Mouse (Mus musculus) CH12.LX (cell line): Measurements from ENCODE around the gene Traip. TPM values are rescaled to one million over a fixed set of nuclear protein-coding genes. Genes with fewer than 3 reads are reported as not detected.
A peak's percentile ranks its signal among the peaks of the same experiment; 100 is the strongest.

Experiments used
- DNase-seq: peaks from one replicate; pipeline ENCODE4 v3.0.0-alpha.2; 2013; ENCODE audit errors: extremely low read depth
- H3K27ac ChIP-seq: 2 replicates; pipeline ENCODE4 v1.5.1; 2012; ENCODE audit warnings: low read depth, mild to moderate bottlenecking, control low read depth, moderate library complexity; ENCODE audit not compliant: insufficient read depth
- H3K27me3 ChIP-seq: replicated peaks from 2 replicates; pipeline ENCODE3; 2012; ENCODE audit warnings: inconsistent platforms
- H3K36me3 ChIP-seq, 2 experiments: replicated peaks in 1 of 2; 2 replicates each; pipeline versions ENCODE3 to v1.6.1; 2012; ENCODE audit warnings: inconsistent platforms in 1 of 2, low read length in 1 of 2, mild to moderate bottlenecking in 1 of 2, mixed read lengths in 1 of 2, moderate library complexity in 1 of 2; ENCODE audit not compliant: control insufficient read depth in 1 of 2, insufficient read depth in 1 of 2
- H3K4me1 ChIP-seq, 2 experiments: 2 replicates each; pipeline ENCODE4 v1.6.1; 2012; ENCODE audit warnings: inconsistent platforms in 1 of 2, moderate library complexity in 1 of 2; ENCODE audit not compliant: insufficient read depth in 2 of 2, control insufficient read depth in 1 of 2
- H3K4me2 ChIP-seq: 2 replicates; pipeline ENCODE4 v1.6.1; 2012; ENCODE audit warnings: low read depth, mild to moderate bottlenecking, control low read depth; ENCODE audit not compliant: poor library complexity, insufficient read depth, severe bottlenecking
- H3K4me3 ChIP-seq, 3 experiments: fragments of 150-350 bp in 1 of 3; sonication (generic) in 1 of 3; replicated peaks in 1 of 3; 2 replicates each; pipeline versions ENCODE3 to v1.5.1; 2011 to 2012; ENCODE audit warnings: low read depth in 2 of 3, low read length in 2 of 3, mild to moderate bottlenecking in 2 of 3, moderate library complexity in 2 of 3, control low read depth in 1 of 3, improper control_type of control experiment in 1 of 3, inconsistent platforms in 1 of 3, mixed read lengths in 1 of 3; ENCODE audit not compliant: poor library complexity in 1 of 3
- H3K79me2 ChIP-seq: replicated peaks from 2 replicates; pipeline ENCODE4 v1.6.1; 2012; ENCODE audit warnings: mild to moderate bottlenecking, moderate library complexity; ENCODE audit not compliant: control insufficient read depth, poor library complexity, insufficient read depth, severe bottlenecking; ENCODE audit errors: extremely low read depth
- H3K9ac ChIP-seq: 2 replicates; pipeline ENCODE4 v1.6.1; 2012; ENCODE audit warnings: low read depth, mild to moderate bottlenecking, control low read depth, moderate library complexity; ENCODE audit not compliant: insufficient read depth
- H3K9me3 ChIP-seq: replicated peaks from 2 replicates; pipeline ENCODE3; 2012; ENCODE audit warnings: low read length, inconsistent platforms, mixed read lengths
- BHLHE40 ChIP-seq: IDR thresholded peaks from 2 replicates; pipeline ENCODE4 v1.6.1; 2011; ENCODE audit warnings: mild to moderate bottlenecking, low read depth, low read length, improper control_type of control experiment
- CHD2 ChIP-seq: IDR thresholded peaks from 2 replicates; pipeline ENCODE4 v1.6.1; 2011; ENCODE audit warnings: low read length, improper control_type of control experiment
- CTCF ChIP-seq, 2 experiments: IDR thresholded peaks in 1 of 2; conservative IDR thresholded peaks in 1 of 2; 2 replicates each; pipeline ENCODE4 v1.5.1; 2011 to 2012; ENCODE audit warnings: low read depth in 2 of 2, low read length in 2 of 2, improper control_type of control experiment in 1 of 2, inconsistent platforms in 1 of 2, mild to moderate bottlenecking in 1 of 2, moderate library complexity in 1 of 2
- GABPA ChIP-seq: IDR thresholded peaks from 2 replicates; pipeline ENCODE4 v1.6.1; 2012; ENCODE audit warnings: low read depth, low read length, improper control_type of control experiment, inconsistent platforms; ENCODE audit not compliant: insufficient replicate concordance
- IRF4 ChIP-seq: IDR thresholded peaks from 2 replicates; pipeline ENCODE4 v1.6.1; 2014; ENCODE audit warnings: low read depth, mild to moderate bottlenecking, inconsistent platforms, low read length, improper control_type of control experiment
- MAX ChIP-seq: IDR thresholded peaks from 2 replicates; pipeline ENCODE4 v1.6.1; 2011; ENCODE audit warnings: low read length, improper control_type of control experiment
- MAZ ChIP-seq: IDR thresholded peaks from 2 replicates; pipeline ENCODE4 v1.6.1; 2012; ENCODE audit warnings: low read depth, mild to moderate bottlenecking, inconsistent platforms, low read length, improper control_type of control experiment, moderate library complexity
- MXI1 ChIP-seq: IDR thresholded peaks from 2 replicates; pipeline ENCODE4 v1.6.1; 2011; ENCODE audit warnings: mild to moderate bottlenecking, low read depth, low read length, improper control_type of control experiment
- MYC ChIP-seq: IDR thresholded peaks from 2 replicates; pipeline ENCODE4 v1.6.1; 2011; ENCODE audit warnings: low read depth, mild to moderate bottlenecking, improper control_type of control experiment, low read length
- NELFE ChIP-seq: IDR thresholded peaks from 2 replicates; pipeline ENCODE4 v1.6.1; 2011; ENCODE audit warnings: low read depth, low read length, improper control_type of control experiment
- POLR2A ChIP-seq: IDR thresholded peaks from 2 replicates; pipeline ENCODE4 v1.6.1; 2011; ENCODE audit warnings: low read depth, mild to moderate bottlenecking, improper control_type of control experiment, low read length
- RAD21 ChIP-seq: IDR thresholded peaks from 2 replicates; pipeline ENCODE4 v1.6.1; 2011; ENCODE audit warnings: low read depth, mild to moderate bottlenecking, low read length, improper control_type of control experiment, moderate library complexity
- SIN3A ChIP-seq: IDR thresholded peaks from 2 replicates; pipeline ENCODE4 v1.6.1; 2012; ENCODE audit warnings: low read length, improper control_type of control experiment, inconsistent platforms
- SMC3 ChIP-seq: IDR thresholded peaks from 2 replicates; pipeline ENCODE4 v1.6.1; 2011; ENCODE audit warnings: low read depth, low read length, improper control_type of control experiment
- TBP ChIP-seq: conservative IDR thresholded peaks from 2 replicates; pipeline ENCODE4 v1.6.1; 2011; ENCODE audit warnings: low read depth, low read length, improper control_type of control experiment
- TCF12 ChIP-seq: IDR thresholded peaks from 2 replicates; pipeline ENCODE4 v1.6.1; 2014; ENCODE audit warnings: low read depth, mild to moderate bottlenecking, inconsistent platforms, low read length, improper control_type of control experiment
- UBTF ChIP-seq: IDR thresholded peaks from 2 replicates; pipeline ENCODE4 v1.6.1; 2012; ENCODE audit warnings: low read depth, mild to moderate bottlenecking, inconsistent platforms, low read length, improper control_type of control experiment, moderate library complexity
- USF2 ChIP-seq: conservative IDR thresholded peaks from 2 replicates; pipeline ENCODE4 v1.6.1; 2011; ENCODE audit warnings: low read depth, low read length, improper control_type of control experiment
- ZC3H11A ChIP-seq: IDR thresholded peaks from 2 replicates; pipeline ENCODE4 v1.6.1; 2012; ENCODE audit warnings: low read depth, mild to moderate bottlenecking, inconsistent platforms, low read length, improper control_type of control experiment
- ZNF384 ChIP-seq: IDR thresholded peaks from 2 replicates; pipeline ENCODE4 v1.6.1; 2012; ENCODE audit warnings: low read depth, low read length, improper control_type of control experiment, inconsistent platforms
- dilution Hi-C: fragments of 300-500 bp; cut with MboI; formaldehyde crosslinking; loops from 2 replicates; pipeline ENCODE4 v1.14.3; 2020; ENCODE audit warnings: low sequenced_read_pairs; ENCODE audit not compliant: extremely low pct_unique_long_range_greater_than_20kb, extremely low pct_ligation_motif_present
- in situ Hi-C: fragments of 300-500 bp; cut with MboI; formaldehyde crosslinking; loops from 3 replicates; pipeline ENCODE4 v1.14.3; 2019; ENCODE audit warnings: low sequenced_read_pairs, low pct_ligation_motif_present, low pct_unique_long_range_greater_than_20kb, mixed read lengths
- polyA plus RNA-seq: library from polyadenylated mRNA; unstranded; fragments of >175 nt; gene quantifications from 2 replicates; pipeline ENCODE4 v1.2.1, GENCODE M21; 2012; ENCODE audit warnings: low read depth; ENCODE audit not compliant: insufficient read length
- total RNA-seq, 2 experiments: library from RNA; depleted of rRNA; stranded (reverse); fragments of 300-350 nt in 1 of 2; fragments of >200 nt in 1 of 2; gene quantifications; 2 replicates each; pipeline ENCODE4 v1.2.3; 2012 to 2014

The Traip gene
- total and polyA plus RNA-seq, 3 experiments, result 21.6 to 33.0 (median 25.6) TPM

DNA sequence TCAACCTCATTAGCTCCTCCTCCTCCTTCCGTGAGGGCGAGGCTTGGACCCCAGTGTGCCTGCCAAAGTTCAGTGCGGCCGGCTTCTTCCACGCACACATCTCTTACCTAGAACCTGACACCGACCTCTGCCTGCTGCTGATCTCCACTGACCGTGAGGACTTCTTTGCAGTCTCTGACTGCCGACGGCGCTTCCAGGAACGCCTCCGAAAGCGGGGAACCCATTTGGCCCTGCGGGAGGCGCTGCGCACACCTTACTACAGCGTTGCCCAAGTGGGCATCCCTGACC, 48.4 kb upstream of the Traip start:
- H3K27me3 ChIP-seq, result no peaks in the 10 kb centered on the region
- no peak for DNase-seq
- peaks cover 25 to 49% of the 10 kb centered on the region in 2 experiments for H3K36me3 ChIP-seq
- in situ Hi-C loops, result no loop called here
- no peaks in the 10 kb centered on the region for H3K9me3 ChIP-seq
- no peak for TF ChIP-seq USF2
- no peak for TF ChIP-seq BHLHE40
- no peak for TF ChIP-seq SIN3A
- TF ChIP-seq CTCF (conservative IDR thresholded peaks at IDR 0.05 in 1 of 2, IDR thresholded peaks at IDR 0.05 in 1 of 2; ENCODE audit: low read depth in 2 of 2, low read length in 2 of 2), result no peak
- no peak for TF ChIP-seq TCF12
- TF ChIP-seq NELFE, result no peak
- no peak for TF ChIP-seq RAD21
- no peak for TF ChIP-seq MAX
- no peak for TF ChIP-seq IRF4
- TF ChIP-seq GABPA, result no peak
- no peak for TF ChIP-seq MXI1
- TF ChIP-seq, all 38 proteins: peak for 0
- no peaks in the 10 kb centered on the region for H3K79me2 ChIP-seq
- dilution Hi-C loops, result no loop called here
- no peak overlapping the region for H3K4me2 ChIP-seq
- peaks cover 13 to 31% of the 10 kb centered on the region in 2 experiments; a peak in 3 of 4 replicates for H3K4me1 ChIP-seq
- no peak overlapping the region for H3K27ac ChIP-seq
- no peak overlapping the region for H3K9ac ChIP-seq
- H3K4me3 ChIP-seq, result no peak overlapping the region

- Histone ChIP-seq H3K9ac (no peak overlapping the region), H3K27ac (no peak overlapping the region), H3K4me1 (peaks cover 8 to 26% of the 10 kb centered on the region in 2 experiments; a peak in 3 of 4 replicates), H3K9me3 (no peaks in the 10 kb centered on the region), H3K36me3 (peaks cover 25 to 36% of the 10 kb centered on the region in 2 experiments), H3K4me3 (no peak overlapping the region), H3K4me2 (no peak overlapping the region), H3K27me3 (peaks cover 13% of the 10 kb centered on the region), H3K79me2 (no peaks in the 10 kb centered on the region)
- peak; percentile 86 for DNase-seq
- in situ Hi-C loops, result no loop called here
- TF ChIP-seq ZC3H11A (peak; percentile 71), SMC3 (peak; percentile 90), POLR2A (no peak), RAD21 (peak; percentile 98), ZNF384 (no peak), TBP (no peak), CHD2 (no peak), CTCF (conservative IDR thresholded peaks at IDR 0.05 in 1 of 2, IDR thresholded peaks at IDR 0.05 in 1 of 2; ENCODE audit: low read depth in 2 of 2, low read length in 2 of 2) (peak; percentile 83 to 99), MYC (0 out of 2 replicates have a peak, but pooled peaks have one; percentile 57), UBTF (no peak), IRF4 (peak; percentile 54; the same call in 1 of the 2 replicates), NELFE (peak; percentile 66; the same call in 1 of the 2 replicates), TCF12 (0 out of 2 replicates have a peak, but pooled peaks have one; percentile 51), SIN3A (peak; percentile 53; the same call in 1 of the 2 replicates), MAZ (peak; percentile 66; the same call in 1 of the 2 replicates)
- dilution Hi-C loops, result no loop called here
Observed at GRCm38 (mm10) chr9:107904726-107905125, 45.2 kb upstream of the Traip start.
